Mouse (Mus musculus) lung, embryonic 14.5 days (tissue): ENCODE measurements at regions not wholly inside any gene's neighbourhood (a gene's known extent, or its start where the extent isn't known, plus 50 kb on each side); places are given as distances from the start of the nearest gene placed in this dataset.

Source experiments
- ATAC-seq: fragments of 200-750 bp; cut with Nextera tagmentation; 2 replicates; pipeline ENCODE4 v1.8.0; 2017; ENCODE audit warnings: mild to moderate bottlenecking, moderate TSS enrichment, moderate library complexity; ENCODE audit not compliant: insufficient read depth
- DNase-seq: peaks from one replicate; pipeline ENCODE4 v3.0.0-alpha.2; 2015
- H3K27ac ChIP-seq: fragments of 300-500 bp; sonication (generic); 2 replicates; pipeline ENCODE4 v1.5.1; 2014; ENCODE audit warnings: low read depth, mild to moderate bottlenecking, moderate library complexity
- H3K27me3 ChIP-seq: fragments of 300-500 bp; sonication (generic); 2 replicates; pipeline ENCODE4 v1.6.1; 2014; ENCODE audit warnings: low read length, control low read depth; ENCODE audit not compliant: insufficient read depth
- H3K36me3 ChIP-seq: fragments of 300-500 bp; sonication (generic); 2 replicates; pipeline ENCODE4 v1.6.1; 2014; ENCODE audit warnings: control low read depth; ENCODE audit not compliant: insufficient read depth
- H3K4me1 ChIP-seq: fragments of 300-500 bp; sonication (generic); 2 replicates; pipeline ENCODE4 v1.6.1; 2014; ENCODE audit warnings: antibody characterized with exemption, control low read depth; ENCODE audit not compliant: insufficient read depth
- H3K4me2 ChIP-seq: fragments of 300-500 bp; sonication (generic); 2 replicates; pipeline ENCODE4 v1.6.1; 2014; ENCODE audit warnings: mild to moderate bottlenecking
- H3K4me3 ChIP-seq: fragments of 300-500 bp; sonication (generic); 2 replicates; pipeline ENCODE4 v1.5.1; 2014; ENCODE audit warnings: low read depth, low read length
- H3K9ac ChIP-seq: fragments of 300-500 bp; sonication (generic); 2 replicates; pipeline ENCODE4 v1.6.1; 2014
- H3K9me3 ChIP-seq: fragments of 300-500 bp; sonication (generic); 2 replicates; pipeline ENCODE4 v1.6.1; 2016; ENCODE audit warnings: low read depth, low read length, control low read depth
- CTCF ChIP-seq: IDR thresholded peaks from 2 replicates; pipeline ENCODE4 v1.5.1; 2016; ENCODE audit warnings: antibody characterized with exemption, low read depth
- WGBS: fragments of 180-500 bp; shearing (Covaris S2); extraction: QIAGEN DNeasy Blood & Tissue Kit; methylation state at CpG from one replicate; pipeline ENCODE4 v1.1.7; 2014; 5-methylcytosine and 5-hydroxymethylcytosine counted together

DNA sequence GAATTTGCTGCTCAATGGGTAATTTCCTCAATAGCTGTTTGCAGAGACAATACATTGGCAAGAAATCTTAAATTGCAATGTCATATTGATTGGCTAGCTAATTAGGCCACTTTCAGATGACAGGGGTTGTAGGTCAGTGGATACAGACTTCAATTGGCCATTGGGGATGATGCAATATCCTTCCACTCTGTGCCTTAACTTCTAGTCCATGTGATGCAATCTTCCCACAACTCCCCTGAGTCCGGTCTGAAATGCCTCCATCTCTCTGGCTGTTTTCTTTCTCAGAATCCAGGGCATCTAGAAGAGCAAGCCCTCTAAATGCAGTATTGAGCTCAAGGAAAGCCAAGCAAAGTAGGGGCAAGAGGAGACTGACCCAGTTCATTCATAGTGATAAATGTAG lies 196.4 kb upstream of the Cdyl start:
- no peak overlapping the region for H3K4me3 ChIP-seq
- no peak overlapping the region for H3K9ac ChIP-seq
- H3K9me3 ChIP-seq = no peaks in the 10 kb centered on the region
- TF ChIP-seq CTCF = no peak
- DNase-seq (no peak), ATAC-seq (no peak)
- peaks cover under 1% of the 10 kb centered on the region; the same call in 1 of the 2 replicates for H3K4me1 ChIP-seq
- no peak overlapping the region for H3K27ac ChIP-seq
- WGBS = 76% methylated on average over 1 of the region's 1 CpGs
- no peak overlapping the region for H3K4me2 ChIP-seq
- H3K27me3 ChIP-seq = no peaks in the 10 kb centered on the region
- H3K36me3 ChIP-seq = no peaks in the 10 kb centered on the region

DNA sequence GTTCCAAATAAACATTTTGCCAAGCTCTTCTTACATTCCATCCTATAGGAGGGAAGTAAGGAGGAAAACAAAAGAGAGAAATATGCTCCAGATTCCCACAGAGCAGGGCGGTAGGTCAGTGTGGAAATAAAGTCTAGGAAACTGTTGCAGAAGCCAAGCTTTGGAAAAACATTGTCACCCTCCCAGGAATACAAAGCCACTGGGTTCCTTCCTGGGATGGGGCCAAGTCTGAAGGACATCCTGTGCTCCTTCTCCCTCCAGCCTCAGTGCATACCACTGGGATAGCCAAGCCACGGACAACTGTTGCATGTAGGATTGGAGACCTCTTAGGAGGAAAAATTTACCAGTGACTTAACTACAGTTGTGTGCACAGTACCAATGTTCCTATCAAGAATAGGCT lies 195.8 kb upstream of the Cdyl start:
- H3K9me3 ChIP-seq = no peaks in the 10 kb centered on the region
- H3K4me2 ChIP-seq = no peak overlapping the region
- no peaks in the 10 kb centered on the region for H3K27me3 ChIP-seq
- DNase-seq (no peak), ATAC-seq (no peak)
- H3K9ac ChIP-seq = no peak overlapping the region
- H3K4me3 ChIP-seq = no peak overlapping the region
- no peak for TF ChIP-seq CTCF
- H3K27ac ChIP-seq = no peak overlapping the region
- WGBS = 76% methylated on average over 2 of the region's 2 CpGs
- no peaks in the 10 kb centered on the region for H3K36me3 ChIP-seq
- peaks cover 6% of the 10 kb centered on the region for H3K4me1 ChIP-seq

DNA sequence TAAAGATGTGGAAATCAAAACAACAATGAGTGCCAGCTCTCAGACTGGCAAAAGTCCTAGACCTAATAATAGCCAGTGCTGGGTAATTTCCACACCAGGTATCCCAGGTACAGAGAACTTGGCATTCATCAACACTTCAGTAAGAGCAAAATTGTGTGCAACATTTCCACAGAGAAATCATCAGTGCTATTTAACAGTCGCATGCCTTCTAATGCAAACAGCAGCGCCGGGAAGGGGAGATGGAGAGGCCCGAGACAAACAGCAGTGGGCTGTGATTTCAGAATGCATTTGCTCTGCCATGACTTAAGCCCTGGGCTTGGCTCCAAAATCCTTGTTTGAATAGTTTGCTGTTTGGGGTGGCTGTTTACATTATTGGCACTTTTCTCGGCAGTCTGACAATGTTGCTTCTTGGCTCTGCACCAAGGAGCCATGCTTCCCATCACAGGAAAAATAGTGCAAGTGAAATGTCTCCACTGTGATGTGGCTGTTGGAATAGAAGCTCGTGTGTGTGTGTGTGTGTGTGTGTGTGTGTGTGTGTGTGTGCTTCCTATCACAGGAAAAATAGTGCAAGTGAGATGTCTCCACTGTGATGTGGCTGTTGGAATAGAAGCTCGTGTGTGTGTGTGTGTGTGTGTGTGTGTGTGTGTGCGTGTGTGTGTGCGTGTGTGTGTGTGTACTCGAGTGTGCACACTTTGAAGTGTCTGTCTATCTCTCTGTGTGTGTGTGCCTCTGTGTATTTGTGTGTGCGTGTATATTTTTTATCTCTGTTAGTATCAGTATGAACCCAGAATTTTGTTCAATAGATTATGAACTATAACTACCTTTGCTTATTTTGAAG lies 190.1 kb upstream of the Cdyl start:
- DNase-seq (peak; percentile 100), ATAC-seq (peak; percentile 95)
- Histone ChIP-seq H3K4me3 (no peak overlapping the region), H3K27ac (peak overlapping the region; percentile 69; the same call in 1 of the 2 replicates), H3K4me1 (peaks cover 11% of the 10 kb centered on the region), H3K27me3 (no peaks in the 10 kb centered on the region), H3K9me3 (no peaks in the 10 kb centered on the region), H3K4me2 (no peak overlapping the region), H3K9ac (no peak overlapping the region), H3K36me3 (no peaks in the 10 kb centered on the region)
- no peak for TF ChIP-seq CTCF
- WGBS = 33% methylated on average over 11 of the region's 11 CpGs

DNA sequence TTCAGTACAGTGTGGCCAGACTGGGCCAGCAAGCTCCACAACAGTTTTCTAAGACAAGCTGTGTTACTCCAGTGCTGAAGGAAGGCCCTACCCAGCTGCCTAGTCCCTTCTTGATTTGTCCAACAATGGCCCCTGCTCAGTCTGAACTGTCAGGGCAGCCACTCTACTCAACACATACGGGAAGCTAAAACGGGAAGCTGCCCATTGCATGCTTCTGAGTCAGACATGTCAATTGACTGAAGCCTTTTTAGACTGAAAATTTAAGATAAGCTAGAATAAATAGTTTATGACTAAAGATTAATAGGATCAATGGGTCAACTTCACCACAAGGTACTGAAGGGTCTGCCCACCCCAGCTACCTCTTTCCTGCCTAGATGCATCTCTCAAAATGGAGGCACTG lies 181.4 kb upstream of the Cdyl start:
- TF ChIP-seq CTCF = no peak
- 61% methylated on average over 2 of the region's 2 CpGs for WGBS
- Histone ChIP-seq H3K36me3 (no peaks in the 10 kb centered on the region), H3K4me3 (no peak overlapping the region), H3K9me3 (no peaks in the 10 kb centered on the region), H3K9ac (no peak overlapping the region), H3K4me1 (no peaks in the 10 kb centered on the region), H3K27me3 (no peaks in the 10 kb centered on the region), H3K4me2 (no peak overlapping the region), H3K27ac (no peak overlapping the region)
- DNase-seq (no peak), ATAC-seq (no peak)

DNA sequence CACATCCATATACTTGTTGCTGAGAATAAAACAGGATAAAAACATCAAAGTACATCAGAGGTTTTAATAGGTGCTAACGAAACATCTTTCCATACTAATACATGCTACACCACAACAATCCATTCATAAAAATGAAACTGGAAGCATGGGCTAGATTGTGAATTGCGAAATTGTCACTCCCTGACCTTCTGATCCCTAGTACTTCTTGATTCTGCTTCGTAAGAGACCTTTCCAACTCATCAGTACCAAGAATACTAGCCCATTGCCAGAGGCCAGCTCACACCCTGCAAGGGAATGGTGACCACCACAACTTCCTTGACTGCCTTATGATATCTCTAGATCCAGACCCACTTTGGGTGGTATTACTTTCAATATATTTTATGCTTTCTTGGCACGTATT lies 177.3 kb upstream of the Cdyl start:
- H3K36me3 ChIP-seq = no peaks in the 10 kb centered on the region
- no peak for DNase-seq
- no peak overlapping the region for H3K4me2 ChIP-seq
- TF ChIP-seq CTCF = no peak
- no peaks in the 10 kb centered on the region for H3K9me3 ChIP-seq
- H3K27me3 ChIP-seq = no peaks in the 10 kb centered on the region
- no peak overlapping the region for H3K4me3 ChIP-seq
- H3K9ac ChIP-seq = no peak overlapping the region
- WGBS = 83% methylated on average over 4 of the region's 4 CpGs
- no peak overlapping the region for H3K27ac ChIP-seq
- no peak for ATAC-seq
- H3K4me1 ChIP-seq = no peaks in the 10 kb centered on the region

DNA sequence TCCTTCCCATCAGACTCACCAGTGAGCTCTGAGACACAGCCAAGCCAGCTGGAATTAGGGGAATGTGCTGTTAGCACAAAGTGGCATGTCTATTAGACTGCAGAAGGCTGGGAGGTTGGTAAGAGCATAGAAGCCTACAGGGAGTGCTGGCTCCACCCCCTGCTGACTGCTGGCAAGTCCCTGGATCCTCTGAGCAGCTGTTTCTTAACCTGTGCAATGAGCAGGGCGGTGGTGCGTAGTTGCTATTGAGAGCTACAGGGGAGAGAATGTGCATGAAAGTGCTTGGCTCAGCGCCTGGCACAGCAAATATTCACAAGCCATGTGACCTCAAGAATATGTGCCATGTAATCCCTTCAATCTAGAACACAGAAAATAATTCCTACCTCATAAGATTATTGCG lies 173.5 kb upstream of the Cdyl start:
- no peaks in the 10 kb centered on the region for H3K27me3 ChIP-seq
- H3K36me3 ChIP-seq = no peaks in the 10 kb centered on the region
- H3K9me3 ChIP-seq = no peaks in the 10 kb centered on the region
- no peak overlapping the region for H3K9ac ChIP-seq
- no peaks in the 10 kb centered on the region for H3K4me1 ChIP-seq
- no peak overlapping the region for H3K4me2 ChIP-seq
- TF ChIP-seq CTCF = no peak
- peak; percentile 58; the same call in 1 of the 2 replicates for ATAC-seq
- peak; percentile 26 for DNase-seq
- no peak overlapping the region for H3K27ac ChIP-seq
- no peak overlapping the region for H3K4me3 ChIP-seq
- 74% methylated on average over 4 of the region's 4 CpGs for WGBS

DNA sequence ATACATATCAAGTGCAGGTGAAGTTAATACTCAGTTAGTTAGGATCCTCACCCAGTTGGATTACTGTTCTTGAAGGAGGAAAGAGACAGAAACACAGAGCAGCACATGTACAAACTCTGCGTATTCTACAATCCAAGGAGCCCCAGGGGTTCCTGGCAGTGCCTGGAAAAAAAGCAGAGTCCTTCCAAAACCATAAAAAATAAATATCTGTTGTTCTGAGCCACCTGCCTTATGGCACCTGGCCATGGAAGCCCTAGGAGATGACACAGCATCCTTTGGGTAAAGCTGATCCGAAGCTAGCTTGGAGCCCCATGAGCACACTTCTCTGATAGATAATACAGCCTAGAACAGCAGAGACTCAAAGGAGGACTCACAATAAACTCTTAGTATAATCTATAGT lies 159.9 kb upstream of the Cdyl start:
- 78% methylated on average over 2 of the region's 2 CpGs for WGBS
- Histone ChIP-seq H3K9ac (no peak overlapping the region), H3K36me3 (no peaks in the 10 kb centered on the region), H3K4me3 (no peak overlapping the region), H3K4me2 (no peak overlapping the region), H3K9me3 (no peaks in the 10 kb centered on the region), H3K4me1 (no peaks in the 10 kb centered on the region), H3K27me3 (no peaks in the 10 kb centered on the region), H3K27ac (no peak overlapping the region)
- DNase-seq = no peak
- no peak for TF ChIP-seq CTCF
- ATAC-seq = no peak
